Mouse (Mus musculus) liver, embryonic 15.5 days (tissue): ENCODE results near the gene Erc1. TPM values are rescaled to one million over a fixed set of nuclear protein-coding genes. Genes with fewer than 3 reads are reported as not detected.
"Not testable (repeated sequence)": the region's sequence is repeated elsewhere in the genome, so short reads cannot be mapped to it uniquely, and the experiment has no call there.

Source experiments
- ATAC-seq: fragments of 200-750 bp; cut with Nextera tagmentation; 2 replicates; pipeline ENCODE4 v1.8.0; 2017; ENCODE audit warnings: moderate number of reproducible peaks, mild to moderate bottlenecking, moderate library complexity; ENCODE audit not compliant: insufficient read depth
- H3K27ac ChIP-seq: fragments of 300-500 bp; sonication (generic); replicated peaks from 2 replicates; pipeline ENCODE4 v1.5.1; 2015; ENCODE audit warnings: mild to moderate bottlenecking, inconsistent platforms
- H3K27me3 ChIP-seq: fragments of 300-500 bp; sonication (generic); 2 replicates; pipeline ENCODE4 v1.6.1; 2015; ENCODE audit warnings: mild to moderate bottlenecking, inconsistent platforms
- H3K36me3 ChIP-seq: fragments of 300-500 bp; sonication (generic); replicated peaks from 2 replicates; pipeline ENCODE4 v1.6.1; 2015; ENCODE audit warnings: moderate library complexity, mild to moderate bottlenecking, inconsistent platforms
- H3K4me1 ChIP-seq: fragments of 300-500 bp; sonication (generic); replicated peaks from 2 replicates; pipeline ENCODE4 v1.6.1; 2015; ENCODE audit warnings: inconsistent platforms
- H3K4me2 ChIP-seq: fragments of 300-500 bp; sonication (generic); 2 replicates; pipeline ENCODE4 v1.6.1; 2015; ENCODE audit warnings: moderate library complexity, mild to moderate bottlenecking, inconsistent platforms
- H3K4me3 ChIP-seq: fragments of 300-500 bp; sonication (generic); replicated peaks from 2 replicates; pipeline ENCODE4 v1.5.1; 2015; ENCODE audit warnings: mild to moderate bottlenecking, inconsistent platforms
- H3K9ac ChIP-seq: fragments of 300-500 bp; sonication (generic); 2 replicates; pipeline ENCODE4 v1.6.1; 2015; ENCODE audit warnings: moderate library complexity, mild to moderate bottlenecking, inconsistent platforms
- H3K9me3 ChIP-seq: fragments of 300-500 bp; sonication (generic); replicated peaks from 2 replicates; pipeline ENCODE4 v1.6.1; 2016; ENCODE audit warnings: inconsistent platforms
- WGBS: fragments of 180-500 bp; shearing (Covaris S2); methylation state at CpG from one replicate; pipeline ENCODE4 v1.1.7; 2015; ENCODE audit warnings: mixed read lengths; ENCODE audit not compliant: insufficient replicate concordance; 5-methylcytosine and 5-hydroxymethylcytosine counted together
- polyA plus RNA-seq: library from polyadenylated mRNA; unstranded; fragments of >200 nt; fragmentation: Nextera tagmentation; extraction: Ambion mirVana; gene quantifications from 2 replicates; pipeline ENCODE4 v1.2.1, GENCODE M21; 2015

Gene Erc1
- polyA plus RNA-seq, 1 experiment from 2014 or later, result 3.0 TPM

GRCm38 (mm10) chr6:119847518-119848033, 391 bp downstream of the Erc1 start:
- peak overlapping the region; percentile 98 for H3K4me2 ChIP-seq
- ATAC-seq, result peak; percentile 14
- no peaks in the 10 kb centered on the region for H3K9me3 ChIP-seq
- H3K27ac ChIP-seq, result peak overlapping the region; percentile 94
- under 1% methylated on average over 40 of the region's 40 CpGs for WGBS
- H3K4me1 ChIP-seq, result peaks cover 25% of the 10 kb centered on the region
- no peaks in the 10 kb centered on the region for H3K27me3 ChIP-seq
- H3K36me3 ChIP-seq, result no peaks in the 10 kb centered on the region
- peak overlapping the region; percentile 89 for H3K9ac ChIP-seq
- peak overlapping the region; percentile 95 for H3K4me3 ChIP-seq

DNA sequence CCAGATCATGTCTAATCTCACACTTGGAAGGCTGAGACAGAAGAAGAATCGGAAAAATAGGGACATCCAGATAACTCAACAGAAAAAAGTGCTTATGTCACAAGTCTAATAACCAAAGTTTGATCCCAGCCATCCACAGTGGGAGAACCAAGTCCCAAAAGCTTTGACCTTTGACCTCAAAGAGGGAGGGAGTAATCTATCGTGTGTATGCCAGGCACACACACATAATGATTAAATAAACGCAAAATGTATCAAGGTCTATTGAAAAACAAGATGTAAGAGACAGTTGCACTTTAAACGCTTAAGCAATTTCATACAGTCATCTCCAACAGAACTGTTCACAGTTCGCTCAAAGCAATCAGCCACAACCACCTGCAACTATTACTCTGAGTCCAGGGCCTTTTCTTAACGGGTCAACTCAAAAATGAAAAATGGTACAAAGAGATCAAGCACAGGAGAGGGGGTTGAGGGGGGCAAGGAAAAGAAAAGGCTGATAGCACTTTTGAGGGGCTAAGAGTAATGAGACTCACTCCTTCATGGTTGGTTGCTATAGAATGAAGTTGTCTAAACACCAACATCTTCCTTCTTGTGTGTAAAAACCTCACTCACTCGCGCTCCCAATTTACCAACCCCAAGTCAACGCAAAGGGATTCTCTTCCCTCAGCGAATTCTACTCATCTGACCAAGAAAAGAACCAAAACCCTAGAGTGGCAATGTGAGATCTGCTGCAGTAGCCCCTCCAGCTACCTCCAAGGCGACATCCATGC, 1.0 kb downstream of the Erc1 start:
- H3K27ac ChIP-seq, result no peak overlapping the region
- no peaks in the 10 kb centered on the region for H3K36me3 ChIP-seq
- H3K9me3 ChIP-seq, result no peaks in the 10 kb centered on the region
- H3K27me3 ChIP-seq, result no peaks in the 10 kb centered on the region
- H3K4me3 ChIP-seq, result peak overlapping the region; percentile 95
- H3K9ac ChIP-seq, result peak overlapping the region; percentile 89
- WGBS, result 33% methylated on average over 11 of the region's 11 CpGs
- H3K4me1 ChIP-seq, result peaks cover 25% of the 10 kb centered on the region
- peak overlapping the region; percentile 98 for H3K4me2 ChIP-seq
- ATAC-seq, result no peak

- ATAC-seq, result no peak
- Histone ChIP-seq H3K27me3 (no peaks in the 10 kb centered on the region), H3K36me3 (no peaks in the 10 kb centered on the region), H3K9ac (no peak overlapping the region), H3K4me2 (no peak overlapping the region), H3K4me1 (0 out of 2 replicates have a peak, but pooled peaks cover 5% of the 10 kb centered on the region), H3K4me3 (no peak overlapping the region), H3K9me3 (no peaks in the 10 kb centered on the region), H3K27ac (no peak overlapping the region)
- WGBS, result 64% methylated on average over 5 of the region's 5 CpGs
These were observed 18.0 kb downstream of the Erc1 start for GRCm38 (mm10) chr6:119829951-119830350.

GRCm38 (mm10) chr6:119828165-119828564, 19.8 kb downstream of the Erc1 start:
- no peak overlapping the region for H3K9ac ChIP-seq
- 81% methylated on average over 1 of the region's 1 CpGs for WGBS
- no peak overlapping the region for H3K4me3 ChIP-seq
- H3K4me1 ChIP-seq, result 0 out of 2 replicates have a peak, but pooled peaks cover 5% of the 10 kb centered on the region
- no peaks in the 10 kb centered on the region for H3K27me3 ChIP-seq
- H3K27ac ChIP-seq, result no peak overlapping the region
- no peaks in the 10 kb centered on the region for H3K36me3 ChIP-seq
- H3K4me2 ChIP-seq, result no peak overlapping the region
- no peaks in the 10 kb centered on the region for H3K9me3 ChIP-seq
- ATAC-seq, result no peak

DNA sequence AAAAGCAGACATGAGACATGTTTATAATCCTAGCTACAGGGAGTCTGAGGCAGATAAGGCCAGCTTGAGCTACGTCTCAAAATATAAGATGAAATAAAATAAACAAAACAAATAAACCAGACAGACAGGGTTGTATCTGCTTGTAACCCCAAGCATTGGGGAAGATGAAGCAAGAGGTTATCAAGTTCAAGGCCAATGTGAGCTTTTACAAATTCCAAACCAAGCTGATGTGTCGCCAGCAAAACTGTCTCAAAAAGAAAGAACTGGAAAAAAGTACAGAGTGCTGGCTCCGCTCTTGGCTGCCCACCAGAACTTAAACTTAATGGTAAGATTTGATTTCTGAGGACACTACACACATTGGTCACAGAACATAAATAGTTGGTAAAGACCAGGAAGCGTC, 21.3 kb downstream of the Erc1 start:
- Histone ChIP-seq H3K4me1 (0 out of 2 replicates have a peak, but pooled peaks cover 5% of the 10 kb centered on the region), H3K9ac (no peak overlapping the region), H3K36me3 (no peaks in the 10 kb centered on the region), H3K4me2 (no peak overlapping the region), H3K4me3 (no peak overlapping the region), H3K9me3 (no peaks in the 10 kb centered on the region), H3K27me3 (no peaks in the 10 kb centered on the region), H3K27ac (no peak overlapping the region)
- ATAC-seq, result no peak
- WGBS, result 65% methylated on average over 4 of the region's 4 CpGs

DNA sequence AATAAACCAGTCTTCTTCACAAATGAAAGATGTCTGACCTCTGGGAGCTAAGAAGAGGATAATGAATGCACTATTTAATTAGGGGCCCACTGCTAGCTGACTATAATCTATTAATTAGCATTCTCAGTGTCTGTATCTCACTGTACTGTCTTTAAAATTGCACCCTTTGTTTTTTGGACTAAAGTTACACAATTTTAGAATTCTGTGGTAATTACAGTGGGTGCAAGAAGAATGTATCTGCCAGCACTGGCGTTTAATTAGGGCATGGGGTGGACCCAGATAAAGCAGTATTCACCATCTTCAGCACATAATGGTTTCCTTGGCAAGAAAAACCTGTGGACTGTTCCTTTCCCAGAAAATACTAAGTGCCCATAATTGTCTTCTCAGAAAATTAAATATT, 25.8 kb downstream of the Erc1 start:
- Histone ChIP-seq H3K9ac (no peak overlapping the region), H3K4me3 (no peak overlapping the region), H3K27me3 (no peaks in the 10 kb centered on the region), H3K9me3 (no peaks in the 10 kb centered on the region), H3K4me1 (0 out of 2 replicates have a peak, but pooled peaks cover 3% of the 10 kb centered on the region), H3K36me3 (no peaks in the 10 kb centered on the region), H3K4me2 (no peak overlapping the region), H3K27ac (no peak overlapping the region)
- WGBS, result 71% methylated on average over 1 of the region's 1 CpGs
- no peak for ATAC-seq

DNA sequence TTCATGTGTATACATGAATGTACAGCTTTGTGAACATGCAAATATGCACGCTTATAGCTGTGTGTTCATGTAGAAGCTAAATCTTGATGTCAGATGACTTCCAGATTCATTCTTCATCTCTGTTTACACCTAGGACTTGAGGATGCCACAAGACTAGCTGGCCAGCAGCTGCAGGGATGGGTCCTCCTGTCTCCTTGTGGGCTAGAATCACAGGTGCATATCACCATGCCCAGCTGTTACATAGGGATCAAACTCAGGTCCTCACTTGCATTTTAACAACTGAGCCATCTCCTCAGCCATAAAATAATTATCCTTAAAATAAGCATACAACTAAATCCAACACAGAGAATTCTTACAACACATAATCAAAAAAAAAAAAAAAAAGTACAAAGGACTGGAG, 26.8 kb downstream of the Erc1 start:
- no peak for ATAC-seq
- Histone ChIP-seq H3K9me3 (no peaks in the 10 kb centered on the region), H3K27ac (no peak overlapping the region), H3K36me3 (no peaks in the 10 kb centered on the region), H3K4me3 (no peak overlapping the region), H3K4me2 (no peak overlapping the region), H3K27me3 (no peaks in the 10 kb centered on the region), H3K9ac (no peak overlapping the region), H3K4me1 (no peaks in the 10 kb centered on the region)
- 79% methylated on average over 1 of the region's 1 CpGs for WGBS

GRCm38 (mm10) chr6:119818541-119818940, 29.4 kb downstream of the Erc1 start:
- H3K9ac ChIP-seq, result no peak overlapping the region
- no peaks in the 10 kb centered on the region for H3K36me3 ChIP-seq
- no peaks in the 10 kb centered on the region for H3K4me1 ChIP-seq
- no peak overlapping the region for H3K4me2 ChIP-seq
- no peaks in the 10 kb centered on the region for H3K27me3 ChIP-seq
- no peak for ATAC-seq
- no peaks in the 10 kb centered on the region for H3K9me3 ChIP-seq
- H3K4me3 ChIP-seq, result no peak overlapping the region
- 79% methylated on average over 4 of the region's 4 CpGs for WGBS
- no peak overlapping the region for H3K27ac ChIP-seq

- H3K27me3 ChIP-seq, result no peaks in the 10 kb centered on the region
- WGBS, result 74% methylated on average over 4 of the region's 4 CpGs
These were observed 32.5 kb downstream of the Erc1 start for GRCm38 (mm10) chr6:119815426-119815825.

GRCm38 (mm10) chr6:119813055-119813454, 34.9 kb downstream of the Erc1 start:
- not testable (repeated sequence) for H3K9me3 ChIP-seq, H3K4me2 ChIP-seq, H3K4me3 ChIP-seq, H3K36me3 ChIP-seq, H3K4me1 ChIP-seq, H3K27ac ChIP-seq, ATAC-seq, H3K27me3 ChIP-seq, H3K9ac ChIP-seq

More at GRCm38 (mm10) chr6:119815426-119815825, 32.5 kb downstream of the Erc1 start:
- Histone ChIP-seq H3K9me3 (no peaks in the 10 kb centered on the region), H3K27ac (no peak overlapping the region), H3K36me3 (no peaks in the 10 kb centered on the region), H3K4me1 (no peaks in the 10 kb centered on the region), H3K9ac (no peak overlapping the region), H3K4me3 (no peak overlapping the region), H3K4me2 (no peak overlapping the region)
- no peak for ATAC-seq

DNA sequence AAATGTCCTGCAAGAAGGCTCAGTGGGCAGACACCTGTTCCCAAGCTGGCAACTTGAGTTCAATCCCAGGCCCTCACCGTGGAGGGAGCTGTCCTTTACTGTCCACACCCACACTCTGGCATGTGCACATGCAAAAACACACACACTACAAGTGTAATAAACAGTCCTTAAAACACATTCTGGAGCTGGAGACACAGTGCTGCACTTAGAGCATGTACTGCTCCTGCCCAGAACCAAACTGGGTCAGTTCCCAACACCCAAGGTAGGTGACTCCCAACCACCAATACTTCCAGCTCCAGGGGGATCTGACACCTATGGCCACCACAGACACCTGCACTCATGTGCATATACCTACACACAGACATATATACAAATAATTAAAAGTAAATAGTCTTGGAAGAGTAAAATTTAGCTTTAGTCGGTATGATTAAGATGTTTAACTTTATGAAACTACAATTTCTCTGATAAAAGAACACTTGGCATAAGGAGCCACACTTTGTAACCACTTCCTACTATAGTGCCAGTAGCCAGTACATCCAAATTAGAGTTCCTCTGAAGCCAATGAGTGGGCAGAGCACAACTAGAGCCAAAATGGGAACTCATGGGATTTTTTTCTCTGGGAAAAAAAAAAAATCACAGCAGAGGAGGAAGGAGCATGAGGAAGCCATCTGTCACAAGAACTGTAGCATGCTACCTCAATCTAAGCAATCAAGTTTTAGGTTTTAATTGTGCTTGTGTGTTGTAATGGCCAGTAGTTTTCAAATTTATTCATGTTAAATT, 39.1 kb downstream of the Erc1 start:
- WGBS, result 73% methylated on average over 2 of the region's 2 CpGs
- no peak overlapping the region for H3K9ac ChIP-seq
- no peak overlapping the region for H3K4me3 ChIP-seq
- H3K4me1 ChIP-seq, result no peaks in the 10 kb centered on the region
- no peak overlapping the region for H3K27ac ChIP-seq
- ATAC-seq, result no peak
- no peaks in the 10 kb centered on the region for H3K36me3 ChIP-seq
- no peaks in the 10 kb centered on the region for H3K9me3 ChIP-seq
- no peaks in the 10 kb centered on the region for H3K27me3 ChIP-seq
- H3K4me2 ChIP-seq, result no peak overlapping the region
